Mouse (Mus musculus) cerebellum, postnatal 4 days (tissue): ENCODE data around the gene Gm17949.

Source experiments
- DNase-seq, 2 experiments: peaks; one replicate each; pipeline ENCODE4 v3.0.0; 2022; ENCODE audit warnings: low spot score in 2 of 2, mixed read lengths in 1 of 2

The Gm17949 gene

GRCm38 (mm10) chr17:56990115-56990746 lies 21.0 kb upstream of the Gm17949 start, which contains the start of gene Clpp:
TSS of gene Clpp (plus strand) at chr17:56990305.
- DNase-seq = peak; percentile 79 to 87

DNA sequence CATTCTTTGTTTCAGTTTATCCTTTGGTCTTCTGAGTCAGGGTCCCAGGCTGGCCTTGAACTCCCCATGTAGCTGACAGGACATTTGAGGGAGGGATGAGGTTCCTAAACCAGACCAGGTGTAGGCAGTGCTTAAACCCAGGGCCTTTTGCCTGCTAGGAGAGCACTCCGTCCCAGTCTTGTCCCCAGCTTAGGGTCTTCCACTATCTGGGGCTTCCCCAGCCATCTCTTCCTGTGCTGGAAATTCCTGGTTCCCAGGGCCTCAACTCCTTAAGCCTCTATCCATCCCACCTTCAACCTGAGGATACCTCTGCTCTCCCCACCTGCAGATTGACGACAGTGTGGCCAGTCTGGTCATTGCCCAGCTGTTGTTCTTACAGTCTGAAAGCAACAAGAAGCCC lies 20.3 kb upstream of the Gm17949 start:
- DNase-seq = peak in 1 of 2 experiments; percentile 19

DNA sequence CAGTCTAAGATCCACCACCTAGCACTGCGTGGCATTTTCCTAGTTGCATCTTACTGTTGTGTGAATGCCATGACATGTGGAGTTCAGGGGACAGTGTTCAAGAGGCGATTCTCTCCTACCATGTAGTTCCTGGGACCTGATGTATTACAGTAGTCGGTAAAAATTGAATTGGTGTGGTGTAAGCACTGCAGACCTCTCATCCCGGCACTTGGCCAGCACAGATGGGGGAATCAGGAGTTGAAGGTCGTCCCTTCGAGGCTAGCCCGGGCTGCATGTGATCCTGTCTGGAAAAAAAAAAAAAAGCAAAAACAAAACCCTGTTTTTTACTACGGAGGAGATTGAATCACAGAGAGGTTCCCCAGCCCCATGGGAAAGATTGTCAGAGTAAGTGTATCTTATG lies 16.2 kb upstream of the Gm17949 start:
- DNase-seq = no peak

GRCm38 (mm10) chr17:56996506-56996905 lies 14.8 kb upstream of the Gm17949 start:
- no peak for DNase-seq

DNA sequence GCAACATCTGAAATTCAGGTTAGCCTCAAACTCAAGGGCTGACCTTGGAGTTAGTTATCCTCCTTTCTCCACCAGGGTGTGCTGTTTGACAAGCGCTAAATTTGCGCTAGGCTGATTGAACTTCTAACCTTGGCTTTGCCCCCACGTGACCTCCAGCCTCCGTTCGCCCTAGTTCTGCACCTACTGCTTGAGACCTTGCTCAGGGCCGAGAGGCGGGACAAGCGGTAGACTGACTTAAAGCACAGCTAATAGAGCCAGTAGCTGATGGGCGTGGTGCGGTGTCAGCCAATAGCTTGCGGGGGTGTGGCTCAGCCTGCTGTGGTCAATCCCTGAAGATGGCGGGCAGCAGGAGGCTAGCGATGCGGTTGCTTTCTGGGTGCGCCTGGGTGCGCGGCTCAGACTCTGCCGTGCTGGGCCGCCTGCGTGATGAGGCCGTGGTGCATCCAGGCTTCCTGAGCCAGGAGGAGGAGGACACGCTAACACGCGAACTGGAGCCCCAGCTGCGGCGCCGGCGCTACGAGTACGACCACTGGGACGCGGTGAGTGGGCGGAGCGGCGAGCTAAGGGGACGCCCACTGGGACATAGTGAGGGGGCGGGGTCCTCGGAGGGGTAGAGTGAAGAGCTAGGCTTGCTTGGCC lies 14.1 kb upstream of the Gm17949 start, which contains the start of gene Alkbh7:
TSS of gene Alkbh7 (plus strand) at position 311 of the 639 bp plus-strand sequence.
- peak; percentile 74 to 86 for DNase-seq

DNA sequence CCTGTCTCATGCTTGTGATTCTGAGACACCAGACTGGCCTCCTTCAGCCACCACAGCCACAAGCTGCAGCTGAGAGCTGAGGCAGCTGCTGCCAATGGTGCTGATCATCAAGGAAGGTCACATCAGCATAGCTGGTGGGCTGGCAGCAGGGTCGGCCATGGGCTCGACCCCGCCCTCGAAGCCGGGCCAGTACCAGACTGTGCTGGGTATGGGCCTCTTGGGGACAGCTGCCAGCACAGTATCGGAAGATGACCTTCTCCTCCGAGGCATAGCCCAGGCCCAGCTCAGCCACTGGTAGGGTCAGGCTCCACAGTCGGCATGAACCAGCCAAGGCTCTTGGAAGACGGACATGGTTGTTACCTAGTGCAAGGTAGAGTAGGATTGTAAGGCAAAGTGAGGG lies 11.9 kb upstream of the Gm17949 start:
- no peak for DNase-seq

DNA sequence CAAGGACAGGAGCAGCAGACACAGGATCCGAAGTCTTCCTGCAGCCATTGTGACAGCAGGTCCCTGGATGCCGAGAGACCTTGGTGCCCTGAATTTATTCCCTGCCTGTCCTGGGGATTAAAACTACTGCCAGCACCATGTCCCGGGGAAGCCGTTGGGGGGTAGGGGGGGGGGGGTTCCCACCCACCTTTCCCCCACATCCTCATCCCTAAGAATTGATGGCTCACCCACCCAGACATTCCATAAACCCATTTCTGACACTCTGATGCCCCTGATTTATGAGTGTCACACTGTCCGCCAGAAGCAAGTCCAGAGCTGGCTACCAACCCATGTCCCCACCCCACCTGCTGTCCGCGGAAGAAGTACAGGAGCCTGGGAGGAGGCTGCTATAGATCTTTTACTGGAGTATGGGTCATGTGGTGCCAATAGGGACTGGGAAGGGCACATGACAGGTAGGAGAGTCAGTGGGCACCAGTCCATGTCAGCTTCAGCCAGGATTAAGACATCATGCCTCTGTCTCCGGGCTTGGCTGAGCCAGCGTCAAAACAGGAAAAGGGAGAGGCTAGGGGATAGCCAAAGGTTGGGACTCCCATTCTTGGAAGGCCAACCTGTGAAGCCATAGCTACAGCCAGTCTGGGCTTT lies 11.2 kb upstream of the Gm17949 start, which contains the start of gene Pspn:
TSS of gene Pspn (minus strand) at position 51 of the 642 bp plus-strand sequence.
- DNase-seq = no peak

- no peak for DNase-seq
Measured at GRCm38 (mm10) chr17:57001228-57001627, 10.0 kb upstream of the Gm17949 start.

DNA sequence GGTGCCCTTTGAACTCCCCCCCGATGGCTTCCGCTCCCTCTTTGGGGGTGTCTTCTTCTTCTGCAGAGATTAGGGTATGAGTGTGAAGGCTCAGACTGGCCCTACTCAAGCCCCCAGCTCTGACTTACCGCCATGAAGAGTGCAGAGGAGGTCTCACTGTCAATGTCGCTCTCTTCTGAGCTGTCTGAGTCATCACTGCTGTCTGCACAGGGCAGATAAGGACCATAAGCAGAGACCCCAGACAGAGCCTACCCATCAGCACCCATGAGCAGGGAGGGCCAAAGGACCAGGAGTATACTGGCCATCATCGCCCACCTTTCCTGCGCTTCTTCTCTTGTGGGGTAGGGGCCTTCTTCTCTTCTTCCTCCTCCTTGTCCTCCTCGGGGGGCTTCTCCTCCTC lies 7.3 kb upstream of the Gm17949 start:
- no peak for DNase-seq

- no peak for DNase-seq
Measured at GRCm38 (mm10) chr17:57007137-57007905, 3.9 kb upstream of the Gm17949 start.

DNA sequence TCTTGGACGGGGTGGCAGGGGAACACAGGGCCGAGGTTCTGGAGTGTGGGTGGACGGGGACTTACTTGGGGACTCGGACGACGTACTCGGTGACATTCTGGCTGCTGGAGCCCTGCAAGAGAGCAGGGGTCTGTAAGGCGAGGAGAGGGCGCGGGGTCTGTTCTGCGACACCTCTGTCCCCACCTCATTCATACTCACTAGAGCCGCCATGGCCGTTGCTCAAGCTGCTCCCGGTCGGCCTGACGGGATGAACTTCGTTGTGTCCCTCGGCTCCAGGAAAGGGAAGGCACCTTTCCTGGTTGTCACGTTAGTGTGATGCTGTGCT lies 396 bp upstream of the Gm17949 start:
- DNase-seq = no peak

GRCm38 (mm10) chr17:57012245-57012795 lies 1.1 kb downstream of the Gm17949 start:
- DNase-seq = no peak

DNA sequence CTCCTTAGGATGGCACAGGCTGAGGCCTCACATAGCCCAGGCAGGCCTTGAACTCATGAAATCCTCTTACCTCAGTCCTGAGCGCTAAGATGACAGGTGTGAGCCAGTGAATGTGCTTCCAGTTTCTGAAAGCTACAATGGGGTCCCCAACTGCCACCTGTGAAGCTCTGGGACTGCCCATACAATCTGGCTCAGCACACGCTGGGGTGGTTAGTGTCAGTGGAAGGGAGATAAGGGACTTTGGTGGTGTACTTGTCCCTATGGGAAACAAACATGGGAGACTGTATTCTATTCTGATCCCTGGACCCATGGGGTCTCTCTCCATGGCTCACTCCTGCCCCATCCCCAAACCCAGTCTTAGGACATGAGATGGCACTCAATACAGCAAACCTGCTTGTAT lies 8.4 kb downstream of the Gm17949 start:
- DNase-seq = no peak

- DNase-seq = no peak
Measured at GRCm38 (mm10) chr17:57020960-57021359, 9.7 kb downstream of the Gm17949 start.

DNA sequence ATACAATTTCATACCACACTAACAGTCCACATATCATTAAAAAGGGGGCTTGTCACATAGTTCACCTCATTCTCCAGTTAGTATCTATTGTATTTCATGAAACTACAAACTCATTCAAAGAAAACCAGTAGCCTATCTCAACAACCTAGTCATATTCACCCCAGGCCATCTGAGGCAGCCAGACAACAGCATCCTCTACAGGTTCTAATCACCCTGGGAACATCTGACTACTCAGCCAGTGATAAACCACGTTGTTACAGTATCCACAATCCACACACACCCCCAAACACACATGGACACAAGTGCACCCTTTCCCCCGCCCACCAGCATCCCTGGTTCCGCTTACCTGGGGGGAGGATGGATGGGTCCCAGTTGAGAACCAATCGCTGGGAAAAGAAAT lies 16.2 kb downstream of the Gm17949 start:
- DNase-seq = no peak

DNA sequence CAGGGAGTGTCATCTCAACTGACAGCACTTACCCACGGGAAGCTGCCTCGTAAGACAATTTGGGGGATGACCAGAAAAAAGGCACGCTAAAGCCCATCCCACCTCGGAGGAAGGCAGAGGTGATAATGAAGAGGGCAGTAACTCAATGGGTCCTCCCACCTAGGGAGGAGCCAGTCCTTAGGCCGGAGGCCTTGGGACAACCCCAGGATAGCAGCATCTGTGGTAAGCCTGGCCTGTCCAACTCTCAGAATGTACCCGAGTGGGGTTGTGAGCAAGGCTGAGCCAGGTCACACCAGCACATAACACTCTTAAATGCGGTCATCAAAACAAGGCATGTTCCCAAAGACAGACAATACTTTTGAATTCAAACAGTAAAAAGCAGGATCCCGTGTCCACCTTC lies 18.4 kb downstream of the Gm17949 start:
- DNase-seq = no peak

GRCm38 (mm10) chr17:57030931-57031660 lies 19.8 kb downstream of the Gm17949 start, which contains the start of gene Khsrp:
TSS of gene Khsrp (minus strand) at chr17:57031522.
- DNase-seq = peak; percentile 42 to 62

DNA sequence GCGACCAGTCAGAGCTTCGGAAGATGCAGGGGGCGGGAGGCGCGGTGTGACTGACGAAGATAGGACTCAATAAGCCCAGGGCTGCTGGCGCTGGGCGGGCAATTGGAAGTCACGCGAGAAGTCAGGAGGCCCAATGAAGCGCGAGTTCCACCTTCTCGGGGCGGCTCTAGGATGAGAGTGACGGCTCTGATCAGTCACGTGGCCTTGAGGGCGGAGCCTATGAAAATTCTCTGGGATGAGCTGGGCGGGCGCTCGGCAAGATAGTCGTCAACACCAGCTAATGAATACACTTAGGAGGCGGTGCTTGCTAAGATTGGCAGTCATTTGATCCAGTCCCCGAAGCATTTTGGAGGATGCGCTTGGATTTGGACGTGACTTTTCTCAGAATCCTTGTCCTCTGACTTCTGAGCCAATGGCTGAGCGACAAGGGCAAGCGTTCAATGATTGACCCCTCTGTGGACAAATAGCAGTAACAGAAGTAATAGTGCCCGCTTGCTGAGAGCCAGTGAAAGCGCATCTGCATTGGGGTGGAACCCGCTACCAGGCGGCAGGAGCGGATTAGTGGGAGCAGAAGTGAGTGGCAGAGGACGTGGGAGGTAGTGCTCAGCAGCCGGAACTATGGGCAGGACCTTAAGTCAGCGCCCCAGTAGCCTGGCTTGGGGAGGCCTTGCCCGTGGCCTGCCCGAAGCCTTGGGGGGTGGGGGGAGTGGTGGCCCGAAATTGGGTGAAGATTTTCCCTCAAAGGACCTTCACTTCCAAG lies 20.6 kb downstream of the Gm17949 start:
- peak; percentile 90 to 97 for DNase-seq

DNA sequence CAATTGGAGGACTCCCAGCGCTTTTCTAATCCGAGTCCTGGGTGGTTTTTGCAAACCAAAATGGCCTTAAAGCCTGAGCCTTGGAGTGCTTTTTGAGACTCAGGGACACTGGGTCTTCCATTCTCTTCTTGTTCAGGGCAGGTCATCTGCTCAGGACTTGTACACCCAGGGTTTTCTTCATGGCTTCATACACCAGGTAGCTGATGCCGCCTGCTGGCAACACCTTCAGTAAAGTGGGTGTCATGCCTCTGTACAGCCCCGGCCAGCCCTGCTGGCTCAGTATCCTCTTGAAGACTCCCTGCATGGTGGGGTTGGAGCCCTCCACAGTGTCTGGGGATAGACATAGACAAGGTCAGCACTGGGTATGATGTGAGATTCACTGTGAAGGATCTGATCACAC lies 21.6 kb downstream of the Gm17949 start:
- DNase-seq = no peak

DNA sequence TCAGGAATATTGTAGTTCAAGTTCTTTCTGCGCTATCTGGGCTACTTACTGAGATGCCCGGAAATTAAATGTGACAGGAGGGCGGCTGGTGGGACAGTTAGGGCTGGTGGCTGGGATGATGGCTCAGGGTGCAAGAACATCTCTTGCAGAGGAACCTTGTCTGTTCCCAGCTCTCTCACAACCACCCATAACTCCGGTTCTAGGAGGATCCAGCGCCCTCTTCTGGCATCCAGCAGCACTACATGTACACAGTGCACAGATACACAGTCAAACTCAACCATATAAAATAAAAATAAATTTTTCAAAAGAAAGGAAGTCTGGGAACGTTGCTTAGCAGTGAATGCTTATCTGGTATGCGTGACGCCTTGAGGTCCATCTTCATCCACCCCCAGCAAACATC lies 27.7 kb downstream of the Gm17949 start:
- no peak for DNase-seq
